Mouse (Mus musculus) stomach, embryonic 14.5 days (tissue): ENCODE results near the gene Atr. TPM values are rescaled to one million over a fixed set of nuclear protein-coding genes. Genes with fewer than 3 reads are reported as not detected.

Source experiments
- ATAC-seq: fragments of 200-750 bp; cut with Nextera tagmentation; 2 replicates; pipeline ENCODE4 v1.8.0; 2017; ENCODE audit warnings: low read depth, moderate TSS enrichment; ENCODE audit not compliant: insufficient number of reproducible peaks, insufficient read depth, low FRiP score
- H3K27ac ChIP-seq: fragments of 300-500 bp; sonication (generic); 2 replicates; pipeline ENCODE4 v1.5.1; 2014; ENCODE audit warnings: mild to moderate bottlenecking, low read length, moderate library complexity, mixed read lengths
- H3K27me3 ChIP-seq: fragments of 300-500 bp; sonication (generic); 2 replicates; pipeline ENCODE4 v1.6.1; 2014; ENCODE audit warnings: low read length, control low read depth, mixed read lengths; ENCODE audit not compliant: control insufficient read depth, insufficient read depth
- H3K36me3 ChIP-seq: fragments of 300-500 bp; sonication (generic); 2 replicates; pipeline ENCODE4 v1.6.1; 2014; ENCODE audit warnings: mild to moderate bottlenecking, control low read depth, low read length, moderate library complexity, mixed read lengths; ENCODE audit not compliant: control insufficient read depth, insufficient read depth
- H3K4me1 ChIP-seq: fragments of 300-500 bp; sonication (generic); 2 replicates; pipeline ENCODE4 v1.6.1; 2014; ENCODE audit warnings: low read length, control low read depth, mixed read lengths; ENCODE audit not compliant: control insufficient read depth, insufficient read depth
- H3K4me2 ChIP-seq: fragments of 300-500 bp; sonication (generic); replicated peaks from 2 replicates; pipeline ENCODE4 v1.6.1; 2014; ENCODE audit warnings: low read depth, low read length, control low read depth
- H3K4me3 ChIP-seq: fragments of 300-500 bp; sonication (generic); 2 replicates; pipeline ENCODE4 v1.5.1; 2014; ENCODE audit warnings: low read depth, low read length, control low read depth
- H3K9ac ChIP-seq: fragments of 300-500 bp; sonication (generic); replicated peaks from 2 replicates; pipeline ENCODE4 v1.6.1; 2014; ENCODE audit warnings: low read depth, mild to moderate bottlenecking, control low read depth, low read length, moderate library complexity, mixed read lengths
- H3K9me3 ChIP-seq: fragments of 300-500 bp; sonication (generic); 2 replicates; pipeline ENCODE4 v1.6.1; 2016; ENCODE audit warnings: low read depth, low read length, control low read depth; ENCODE audit not compliant: control insufficient read depth
- WGBS: fragments of 180-500 bp; shearing (Covaris S2); extraction: QIAGEN DNeasy Blood & Tissue Kit; methylation state at CpG from one replicate; pipeline ENCODE4 v1.1.7; 2014; 5-methylcytosine and 5-hydroxymethylcytosine counted together
- polyA plus RNA-seq: library from polyadenylated mRNA; unstranded; fragments of >200 nt; fragmentation: Nextera tagmentation; extraction: Ambion mirVana; gene quantifications from 2 replicates; pipeline ENCODE4 v1.2.1, GENCODE M21; 2014

The Atr gene
- polyA plus RNA-seq, result 27.4 and 28.1 TPM in 2 replicates

DNA sequence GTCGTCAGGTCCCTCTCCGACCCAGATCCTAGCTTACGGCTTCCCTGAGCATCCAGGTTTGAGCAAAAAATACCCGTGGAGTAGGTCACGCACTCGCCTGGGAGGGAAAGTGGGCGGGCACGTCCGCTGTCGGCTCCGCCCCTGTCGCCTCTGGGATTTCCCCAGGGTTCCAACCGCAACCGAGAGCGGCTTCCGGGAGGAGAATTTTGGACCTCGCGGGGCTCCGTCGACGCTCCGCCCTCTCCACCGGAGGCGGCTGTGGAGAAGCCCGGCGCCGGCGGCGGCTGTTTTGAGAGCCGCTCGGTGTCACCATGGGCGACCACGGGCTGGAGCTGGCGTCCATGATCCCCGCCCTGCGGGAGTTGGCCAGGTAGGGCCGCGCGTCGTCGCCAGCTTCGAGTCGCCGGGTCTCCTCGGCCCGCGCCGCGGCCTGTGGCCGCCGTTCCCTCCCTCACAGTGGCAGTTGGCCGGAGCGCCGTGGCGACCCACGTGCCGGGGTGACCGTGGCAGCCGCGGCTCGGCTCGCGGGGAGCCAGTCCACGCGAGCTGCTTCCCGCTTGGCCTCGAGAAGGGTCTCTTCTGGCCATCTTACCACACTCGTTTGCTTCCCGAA is at the start of gene Atr:
Gene Atr, plus strand, starts transcription at position 184 of the 613 bp plus-strand sequence.
- peak within 1 kb of the TSS; percentile 93 for H3K4me2 ChIP-seq
- peak within 1 kb of the TSS; percentile 92 for H3K4me3 ChIP-seq
- H3K9me3 ChIP-seq, result no peaks in the 10 kb centered on the region
- WGBS, result under 1% methylated on average over 66 of the region's 69 CpGs
- no peaks in the 10 kb centered on the region for H3K36me3 ChIP-seq
- no peaks in the 10 kb centered on the region for H3K27me3 ChIP-seq
- ATAC-seq, result peak; percentile 89
- H3K4me1 ChIP-seq, result no peaks in the 10 kb centered on the region
- H3K27ac ChIP-seq, result peak within 1 kb of the TSS; percentile 61; the same call in 1 of the 2 replicates
- H3K9ac ChIP-seq, result peak within 1 kb of the TSS; percentile 80

DNA sequence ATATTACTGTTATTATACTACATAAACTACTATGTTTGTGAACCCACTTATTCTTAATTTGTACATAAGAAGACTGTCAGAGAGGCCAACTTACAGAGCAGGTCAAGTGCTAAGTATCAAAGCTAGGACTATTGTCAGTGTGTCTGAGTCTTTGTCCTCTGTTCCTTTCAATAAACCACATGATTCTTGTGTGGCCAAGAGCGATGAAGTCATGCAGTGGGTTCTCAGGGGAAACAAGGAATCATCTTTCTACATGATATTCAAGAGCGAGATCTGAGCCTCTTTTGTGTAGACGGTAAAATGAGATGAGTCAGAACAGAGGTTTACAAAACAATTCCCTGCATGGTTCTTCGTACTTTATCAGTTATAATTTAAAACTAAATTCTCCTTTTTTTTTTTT is 47.8 kb upstream of the Atr start:
- no peak overlapping the region for H3K27ac ChIP-seq
- H3K27me3 ChIP-seq, result no peaks in the 10 kb centered on the region
- WGBS, result 81% methylated on average over 4 of the region's 4 CpGs
- no peak overlapping the region for H3K4me2 ChIP-seq
- no peak overlapping the region for H3K9ac ChIP-seq
- no peaks in the 10 kb centered on the region for H3K36me3 ChIP-seq
- H3K4me1 ChIP-seq, result no peaks in the 10 kb centered on the region
- no peaks in the 10 kb centered on the region for H3K9me3 ChIP-seq
- no peak for ATAC-seq
- no peak overlapping the region for H3K4me3 ChIP-seq

DNA sequence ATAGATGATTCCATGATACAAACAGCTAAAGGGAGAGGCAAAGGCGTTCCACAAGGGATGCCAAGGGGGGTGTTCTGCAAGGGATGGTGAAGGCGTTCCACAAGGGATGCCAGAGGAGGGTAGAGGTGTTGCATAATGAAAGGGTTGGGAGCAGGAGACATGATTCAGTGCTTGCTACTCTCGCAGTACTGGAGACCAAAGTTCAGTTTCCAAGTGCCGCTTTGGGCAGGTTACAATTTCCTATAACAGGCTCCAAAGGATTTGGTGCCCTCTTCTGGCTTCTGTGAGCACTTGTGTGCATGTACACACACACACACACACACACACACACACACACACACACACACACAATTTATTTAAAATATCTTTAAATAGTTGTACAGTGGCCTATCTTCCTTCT is 45.6 kb upstream of the Atr start:
- no peak for ATAC-seq
- no peak overlapping the region for H3K9ac ChIP-seq

GRCm38 (mm10) chr9:95813721-95814531 is 43.5 kb upstream of the Atr start:
- 72% methylated on average over 20 of the region's 20 CpGs for WGBS
- H3K4me1 ChIP-seq, result no peaks in the 10 kb centered on the region
- no peak for ATAC-seq
- H3K4me2 ChIP-seq, result no peak overlapping the region
- H3K9ac ChIP-seq, result no peak overlapping the region
- no peaks in the 10 kb centered on the region for H3K36me3 ChIP-seq
- no peak overlapping the region for H3K4me3 ChIP-seq
- H3K9me3 ChIP-seq, result no peaks in the 10 kb centered on the region
- H3K27ac ChIP-seq, result no peak overlapping the region
- H3K27me3 ChIP-seq, result no peaks in the 10 kb centered on the region

More for the DNA sequence above, 45.6 kb upstream of the Atr start:
- H3K27me3 ChIP-seq, result no peaks in the 10 kb centered on the region
- no peaks in the 10 kb centered on the region for H3K4me1 ChIP-seq
- H3K9me3 ChIP-seq, result no peaks in the 10 kb centered on the region
- H3K4me2 ChIP-seq, result no peak overlapping the region
- WGBS, result 97% methylated on average over 4 of the region's 4 CpGs
- no peak overlapping the region for H3K27ac ChIP-seq
- H3K36me3 ChIP-seq, result no peaks in the 10 kb centered on the region
- no peak overlapping the region for H3K4me3 ChIP-seq

GRCm38 (mm10) chr9:95815015-95815673 is 42.3 kb upstream of the Atr start:
- no peak overlapping the region for H3K9ac ChIP-seq
- H3K4me1 ChIP-seq, result no peaks in the 10 kb centered on the region
- H3K27ac ChIP-seq, result no peak overlapping the region
- 79% methylated on average over 11 of the region's 11 CpGs for WGBS
- no peaks in the 10 kb centered on the region for H3K27me3 ChIP-seq
- no peaks in the 10 kb centered on the region for H3K36me3 ChIP-seq
- H3K4me3 ChIP-seq, result no peak overlapping the region
- no peak for ATAC-seq
- no peak overlapping the region for H3K4me2 ChIP-seq
- no peaks in the 10 kb centered on the region for H3K9me3 ChIP-seq

- no peak for ATAC-seq
These were observed 41.7 kb upstream of the Atr start for GRCm38 (mm10) chr9:95815706-95816105.

GRCm38 (mm10) chr9:95822531-95822930 is 34.9 kb upstream of the Atr start:
- no peak for ATAC-seq
- H3K9me3 ChIP-seq, result no peaks in the 10 kb centered on the region
- no peaks in the 10 kb centered on the region for H3K36me3 ChIP-seq
- no peak overlapping the region for H3K27ac ChIP-seq
- H3K4me2 ChIP-seq, result no peak overlapping the region
- no peaks in the 10 kb centered on the region for H3K4me1 ChIP-seq
- no peaks in the 10 kb centered on the region for H3K27me3 ChIP-seq
- H3K9ac ChIP-seq, result no peak overlapping the region
- WGBS, result 80% methylated on average over 7 of the region's 7 CpGs
- H3K4me3 ChIP-seq, result no peak overlapping the region

More at GRCm38 (mm10) chr9:95815706-95816105, 41.7 kb upstream of the Atr start:
- H3K4me2 ChIP-seq, result no peak overlapping the region
- no peak overlapping the region for H3K4me3 ChIP-seq
- no peak overlapping the region for H3K9ac ChIP-seq
- no peaks in the 10 kb centered on the region for H3K36me3 ChIP-seq
- no peaks in the 10 kb centered on the region for H3K4me1 ChIP-seq
- WGBS, result 78% methylated on average over 4 of the region's 4 CpGs
- H3K27ac ChIP-seq, result no peak overlapping the region
- H3K9me3 ChIP-seq, result no peaks in the 10 kb centered on the region
- no peaks in the 10 kb centered on the region for H3K27me3 ChIP-seq

GRCm38 (mm10) chr9:95827565-95827964 is 29.8 kb upstream of the Atr start:
- Histone ChIP-seq H3K36me3 (no peaks in the 10 kb centered on the region), H3K9ac (no peak overlapping the region), H3K27me3 (no peaks in the 10 kb centered on the region), H3K27ac (no peak overlapping the region), H3K4me3 (no peak overlapping the region), H3K4me1 (no peaks in the 10 kb centered on the region), H3K4me2 (no peak overlapping the region), H3K9me3 (no peaks in the 10 kb centered on the region)
- ATAC-seq, result no peak
- WGBS, result 95% methylated on average over 5 of the region's 5 CpGs
